Mouse (Mus musculus) CH12.LX (cell line): ENCODE measurements around the gene Fancm. TPM values are rescaled to one million over a fixed set of nuclear protein-coding genes. Genes with fewer than 3 reads are reported as not detected.

Source experiments
- DNase-seq: peaks from one replicate; pipeline ENCODE4 v3.0.0-alpha.2; 2013; ENCODE audit errors: extremely low read depth
- H3K27ac ChIP-seq: 2 replicates; pipeline ENCODE4 v1.5.1; 2012; ENCODE audit warnings: low read depth, mild to moderate bottlenecking, control low read depth, moderate library complexity; ENCODE audit not compliant: insufficient read depth
- H3K27me3 ChIP-seq: replicated peaks from 2 replicates; pipeline ENCODE3; 2012; ENCODE audit warnings: inconsistent platforms
- H3K36me3 ChIP-seq, 2 experiments: replicated peaks in 1 of 2; 2 replicates each; pipeline versions ENCODE3 to v1.6.1; 2012; ENCODE audit warnings: inconsistent platforms in 1 of 2, low read length in 1 of 2, mild to moderate bottlenecking in 1 of 2, mixed read lengths in 1 of 2, moderate library complexity in 1 of 2; ENCODE audit not compliant: control insufficient read depth in 1 of 2, insufficient read depth in 1 of 2
- H3K4me1 ChIP-seq, 2 experiments: 2 replicates each; pipeline ENCODE4 v1.6.1; 2012; ENCODE audit warnings: inconsistent platforms in 1 of 2, moderate library complexity in 1 of 2; ENCODE audit not compliant: insufficient read depth in 2 of 2, control insufficient read depth in 1 of 2
- H3K4me2 ChIP-seq: 2 replicates; pipeline ENCODE4 v1.6.1; 2012; ENCODE audit warnings: low read depth, mild to moderate bottlenecking, control low read depth; ENCODE audit not compliant: poor library complexity, insufficient read depth, severe bottlenecking
- H3K4me3 ChIP-seq, 3 experiments: fragments of 150-350 bp in 1 of 3; sonication (generic) in 1 of 3; replicated peaks in 1 of 3; 2 replicates each; pipeline versions ENCODE3 to v1.5.1; 2011 to 2012; ENCODE audit warnings: low read depth in 2 of 3, low read length in 2 of 3, mild to moderate bottlenecking in 2 of 3, moderate library complexity in 2 of 3, control low read depth in 1 of 3, improper control_type of control experiment in 1 of 3, inconsistent platforms in 1 of 3, mixed read lengths in 1 of 3; ENCODE audit not compliant: poor library complexity in 1 of 3
- H3K79me2 ChIP-seq: replicated peaks from 2 replicates; pipeline ENCODE4 v1.6.1; 2012; ENCODE audit warnings: mild to moderate bottlenecking, moderate library complexity; ENCODE audit not compliant: control insufficient read depth, poor library complexity, insufficient read depth, severe bottlenecking; ENCODE audit errors: extremely low read depth
- H3K9ac ChIP-seq: 2 replicates; pipeline ENCODE4 v1.6.1; 2012; ENCODE audit warnings: low read depth, mild to moderate bottlenecking, control low read depth, moderate library complexity; ENCODE audit not compliant: insufficient read depth
- H3K9me3 ChIP-seq: replicated peaks from 2 replicates; pipeline ENCODE3; 2012; ENCODE audit warnings: low read length, inconsistent platforms, mixed read lengths
- BHLHE40 ChIP-seq: IDR thresholded peaks from 2 replicates; pipeline ENCODE4 v1.6.1; 2011; ENCODE audit warnings: mild to moderate bottlenecking, low read depth, low read length, improper control_type of control experiment
- CHD1 ChIP-seq: IDR thresholded peaks from 2 replicates; pipeline ENCODE4 v1.6.1; 2012; ENCODE audit warnings: low read depth, low read length, improper control_type of control experiment, inconsistent platforms
- CHD2 ChIP-seq: IDR thresholded peaks from 2 replicates; pipeline ENCODE4 v1.6.1; 2011; ENCODE audit warnings: low read length, improper control_type of control experiment
- E2F4 ChIP-seq: IDR thresholded peaks from 2 replicates; pipeline ENCODE4 v1.6.1; 2011; ENCODE audit warnings: low read depth, low read length, improper control_type of control experiment; ENCODE audit not compliant: insufficient replicate concordance
- ELF1 ChIP-seq: IDR thresholded peaks from 2 replicates; pipeline ENCODE4 v1.6.1; 2014; ENCODE audit warnings: low read depth, mild to moderate bottlenecking, inconsistent platforms, low read length, improper control_type of control experiment
- HCFC1 ChIP-seq: IDR thresholded peaks from 2 replicates; pipeline ENCODE4 v1.6.1; 2012; ENCODE audit warnings: low read depth, mild to moderate bottlenecking, inconsistent platforms, low read length, improper control_type of control experiment
- IRF4 ChIP-seq: IDR thresholded peaks from 2 replicates; pipeline ENCODE4 v1.6.1; 2014; ENCODE audit warnings: low read depth, mild to moderate bottlenecking, inconsistent platforms, low read length, improper control_type of control experiment
- JUND ChIP-seq: conservative IDR thresholded peaks from 2 replicates; pipeline ENCODE4 v1.6.1; 2011; ENCODE audit warnings: low read depth, low read length, improper control_type of control experiment
- KAT2A ChIP-seq: IDR thresholded peaks from 2 replicates; pipeline ENCODE4 v1.6.1; 2012; ENCODE audit warnings: low read length, improper control_type of control experiment, inconsistent platforms; ENCODE audit not compliant: insufficient replicate concordance
- MAFK ChIP-seq: IDR thresholded peaks from 2 replicates; pipeline ENCODE4 v1.6.1; 2011; ENCODE audit warnings: low read length, improper control_type of control experiment; ENCODE audit not compliant: insufficient replicate concordance
- MAZ ChIP-seq: IDR thresholded peaks from 2 replicates; pipeline ENCODE4 v1.6.1; 2012; ENCODE audit warnings: low read depth, mild to moderate bottlenecking, inconsistent platforms, low read length, improper control_type of control experiment, moderate library complexity
- MEF2A ChIP-seq: IDR thresholded peaks from 2 replicates; pipeline ENCODE4 v1.6.1; 2014; ENCODE audit warnings: low read depth, mild to moderate bottlenecking, inconsistent platforms, low read length, improper control_type of control experiment, borderline replicate concordance
- MXI1 ChIP-seq: IDR thresholded peaks from 2 replicates; pipeline ENCODE4 v1.6.1; 2011; ENCODE audit warnings: mild to moderate bottlenecking, low read depth, low read length, improper control_type of control experiment
- MYC ChIP-seq: IDR thresholded peaks from 2 replicates; pipeline ENCODE4 v1.6.1; 2011; ENCODE audit warnings: low read depth, mild to moderate bottlenecking, improper control_type of control experiment, low read length
- NELFE ChIP-seq: IDR thresholded peaks from 2 replicates; pipeline ENCODE4 v1.6.1; 2011; ENCODE audit warnings: low read depth, low read length, improper control_type of control experiment
- NRF1 ChIP-seq: IDR thresholded peaks from 2 replicates; pipeline ENCODE4 v1.6.1; 2014; ENCODE audit warnings: low read depth, mild to moderate bottlenecking, inconsistent platforms, low read length, improper control_type of control experiment, moderate library complexity
- POLR2A ChIP-seq: IDR thresholded peaks from 2 replicates; pipeline ENCODE4 v1.6.1; 2011; ENCODE audit warnings: low read depth, mild to moderate bottlenecking, improper control_type of control experiment, low read length
- POLR2AphosphoS2 ChIP-seq: IDR thresholded peaks from 2 replicates; pipeline ENCODE4 v1.6.1; 2011; ENCODE audit warnings: low read depth, low read length, improper control_type of control experiment
- RCOR1 ChIP-seq: conservative IDR thresholded peaks from 2 replicates; pipeline ENCODE4 v1.6.1; 2012; ENCODE audit warnings: low read depth, mild to moderate bottlenecking, inconsistent platforms, low read length, improper control_type of control experiment
- SIN3A ChIP-seq: IDR thresholded peaks from 2 replicates; pipeline ENCODE4 v1.6.1; 2012; ENCODE audit warnings: low read length, improper control_type of control experiment, inconsistent platforms
- TBP ChIP-seq: conservative IDR thresholded peaks from 2 replicates; pipeline ENCODE4 v1.6.1; 2011; ENCODE audit warnings: low read depth, low read length, improper control_type of control experiment
- TCF12 ChIP-seq: IDR thresholded peaks from 2 replicates; pipeline ENCODE4 v1.6.1; 2014; ENCODE audit warnings: low read depth, mild to moderate bottlenecking, inconsistent platforms, low read length, improper control_type of control experiment
- UBTF ChIP-seq: IDR thresholded peaks from 2 replicates; pipeline ENCODE4 v1.6.1; 2012; ENCODE audit warnings: low read depth, mild to moderate bottlenecking, inconsistent platforms, low read length, improper control_type of control experiment, moderate library complexity
- USF1 ChIP-seq: IDR thresholded peaks from 2 replicates; pipeline ENCODE4 v1.6.1; 2014; ENCODE audit warnings: low read depth, mild to moderate bottlenecking, inconsistent platforms, low read length, improper control_type of control experiment
- ZC3H11A ChIP-seq: IDR thresholded peaks from 2 replicates; pipeline ENCODE4 v1.6.1; 2012; ENCODE audit warnings: low read depth, mild to moderate bottlenecking, inconsistent platforms, low read length, improper control_type of control experiment
- ZKSCAN1 ChIP-seq: IDR thresholded peaks from 2 replicates; pipeline ENCODE4 v1.6.1; 2012; ENCODE audit warnings: low read depth, inconsistent platforms, low read length, improper control_type of control experiment, borderline replicate concordance
- ZMIZ1 ChIP-seq: IDR thresholded peaks from 2 replicates; pipeline ENCODE4 v1.6.1; 2012; ENCODE audit warnings: low read depth, mild to moderate bottlenecking, inconsistent platforms, low read length, improper control_type of control experiment
- ZNF384 ChIP-seq: IDR thresholded peaks from 2 replicates; pipeline ENCODE4 v1.6.1; 2012; ENCODE audit warnings: low read depth, low read length, improper control_type of control experiment, inconsistent platforms
- dilution Hi-C: fragments of 300-500 bp; cut with MboI; formaldehyde crosslinking; loops from 2 replicates; pipeline ENCODE4 v1.14.3; 2020; ENCODE audit warnings: low sequenced_read_pairs; ENCODE audit not compliant: extremely low pct_unique_long_range_greater_than_20kb, extremely low pct_ligation_motif_present
- in situ Hi-C: fragments of 300-500 bp; cut with MboI; formaldehyde crosslinking; loops from 3 replicates; pipeline ENCODE4 v1.14.3; 2019; ENCODE audit warnings: low sequenced_read_pairs, low pct_ligation_motif_present, low pct_unique_long_range_greater_than_20kb, mixed read lengths
- polyA plus RNA-seq: library from polyadenylated mRNA; unstranded; fragments of >175 nt; gene quantifications from 2 replicates; pipeline ENCODE4 v1.2.1, GENCODE M21; 2012; ENCODE audit warnings: low read depth; ENCODE audit not compliant: insufficient read length
- total RNA-seq, 2 experiments: library from RNA; depleted of rRNA; stranded (reverse); fragments of 300-350 nt in 1 of 2; fragments of >200 nt in 1 of 2; gene quantifications; 2 replicates each; pipeline ENCODE4 v1.2.3; 2012 to 2014

Fancm gene
- total and polyA plus RNA-seq, 3 experiments: 13.3 to 15.4 (median 13.7) TPM

DNA sequence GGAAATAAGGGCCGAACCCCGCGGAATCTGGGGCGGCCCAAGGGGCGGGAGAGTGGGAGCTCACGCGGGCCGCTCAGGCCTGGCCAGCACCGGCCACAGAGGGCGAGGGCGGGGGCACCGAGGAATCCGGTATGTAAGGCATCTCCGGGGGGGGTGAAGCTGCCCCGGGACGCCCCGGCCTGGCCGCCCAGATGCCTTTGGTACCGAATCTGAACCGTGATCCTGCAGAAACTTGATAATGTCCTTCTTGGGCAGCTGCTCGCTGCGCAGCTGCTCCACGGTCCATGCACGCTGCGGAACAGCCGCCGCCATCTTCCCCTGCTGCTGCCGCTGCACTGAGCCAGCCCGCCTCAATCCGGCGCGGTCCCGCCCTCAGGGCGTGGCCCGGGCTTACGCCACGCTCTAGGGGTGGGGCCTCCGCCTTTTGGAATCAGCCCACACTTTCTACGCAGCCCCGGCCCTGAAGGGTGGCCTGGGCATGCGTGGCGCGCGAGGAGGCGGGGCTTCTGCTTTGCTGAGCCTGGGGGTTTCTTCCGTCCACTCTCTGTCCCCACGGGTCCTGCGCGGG is 1.7 kb upstream of the Fancm start, which contains the start of gene Fkbp3:
Fkbp3 (minus strand) TSS at position 397 of the 568 bp plus-strand sequence.
- TF ChIP-seq MEF2A (no peak; the same call in 1 of the 2 replicates), SIN3A (peak; percentile 84), JUND (no peak), BHLHE40 (no peak), ZKSCAN1 (no peak), POLR2AphosphoS2 (peak; percentile 66; the same call in 1 of the 2 replicates), ELF1 (0 out of 2 replicates have a peak, but pooled peaks have one; percentile 19), USF1 (no peak), TCF12 (peak; percentile 93), HCFC1 (peak; percentile 44; the same call in 1 of the 2 replicates), ZNF384 (no peak), IRF4 (peak; percentile 44; the same call in 1 of the 2 replicates), MAFK (no peak), UBTF (peak; percentile 77; the same call in 1 of the 2 replicates), TBP (peak; percentile 72), MAZ (peak; percentile 77), ZC3H11A (no peak), KAT2A (no peak), POLR2A (peak; percentile 98), ZMIZ1 (peak; percentile 90), NRF1 (peak; percentile 97), CHD2 (no peak), MXI1 (peak; percentile 75; the same call in 1 of the 2 replicates), E2F4 (peak; percentile 47; the same call in 1 of the 2 replicates), MYC (peak; percentile 47; the same call in 1 of the 2 replicates), NELFE (peak; percentile 94), RCOR1 (0 out of 2 replicates have a peak, but pooled peaks have one; percentile 12), CHD1 (peak; percentile 92)
- in situ Hi-C loops: no loop called here
- Histone ChIP-seq H3K27me3 (no peaks in the 10 kb centered on the region), H3K9me3 (no peaks in the 10 kb centered on the region), H3K36me3 (peaks cover 7 to 26% of the 10 kb centered on the region in 2 experiments), H3K9ac (peak within 1 kb of the TSS; percentile 83), H3K4me2 (peak within 1 kb of the TSS; percentile 99), H3K4me3 (peak within 1 kb of the TSS; percentile 71 to 95 (median 92)), H3K4me1 (peaks cover 4 to 29% of the 10 kb centered on the region in 2 experiments; a peak in 3 of 4 replicates), H3K27ac (peak within 1 kb of the TSS; percentile 46; the same call in 1 of the 2 replicates), H3K79me2 (peaks cover 43% of the 10 kb centered on the region)
- dilution Hi-C loops: no loop called here
- peak; percentile 94 for DNase-seq
